Mouse (Mus musculus): ENCODE data around the gene Tgm2.

Tgm2 gene

GRCm38 (mm10) chr2:158114931-158115330 is 31.3 kb downstream of the Tgm2 start:
- no peak for DNase-seq (ENCODE audit: low spot score in 2 of 2)

GRCm38 (mm10) chr2:158113591-158114257 is 32.5 kb downstream of the Tgm2 start:
- DNase-seq (ENCODE audit: low spot score in 2 of 2), result no peak

- no peak for DNase-seq (ENCODE audit: low spot score in 2 of 2)
These were observed 36.7 kb downstream of the Tgm2 start for GRCm38 (mm10) chr2:158109516-158109915.

GRCm38 (mm10) chr2:158106947-158107587 is 39.2 kb downstream of the Tgm2 start:
- DNase-seq (ENCODE audit: low spot score in 2 of 2), result no peak

- DNase-seq (ENCODE audit: low spot score in 2 of 2), result no peak
These were observed 40.6 kb downstream of the Tgm2 start for GRCm38 (mm10) chr2:158105605-158106004.

- DNase-seq (ENCODE audit: low spot score in 2 of 2), result no peak
These were observed 41.3 kb downstream of the Tgm2 start for GRCm38 (mm10) chr2:158104966-158105365.

GRCm38 (mm10) chr2:158101768-158102167 is 44.5 kb downstream of the Tgm2 start:
- peak in 1 of 2 experiments; percentile 17 for DNase-seq (ENCODE audit: low spot score in 2 of 2)

- DNase-seq (ENCODE audit: low spot score in 2 of 2), result no peak
These were observed 46.7 kb downstream of the Tgm2 start for GRCm38 (mm10) chr2:158099537-158099936.

- no peak for DNase-seq (ENCODE audit: low spot score in 2 of 2)
These were observed 47.5 kb downstream of the Tgm2 start for GRCm38 (mm10) chr2:158098730-158099129.

- DNase-seq (ENCODE audit: low spot score in 2 of 2), result no peak
These were observed 49.2 kb downstream of the Tgm2 start for GRCm38 (mm10) chr2:158097071-158097470.

- DNase-seq (ENCODE audit: low spot score in 2 of 2), result no peak
These were observed 51.4 kb downstream of the Tgm2 start for GRCm38 (mm10) chr2:158094846-158095245.

GRCm38 (mm10) chr2:158094300-158094699 is 51.9 kb downstream of the Tgm2 start:
- no peak for DNase-seq (ENCODE audit: low spot score in 2 of 2)

- peak in 1 of 2 experiments; percentile 9 for DNase-seq (ENCODE audit: low spot score in 2 of 2)
These were observed 52.9 kb downstream of the Tgm2 start for GRCm38 (mm10) chr2:158093345-158093744.

GRCm38 (mm10) chr2:158090096-158090495 is 56.1 kb downstream of the Tgm2 start:
- DNase-seq (ENCODE audit: low spot score in 2 of 2), result no peak

GRCm38 (mm10) chr2:158084486-158084885 is 61.8 kb downstream of the Tgm2 start:
- DNase-seq (ENCODE audit: low spot score in 2 of 2), result no peak

- no peak for DNase-seq (ENCODE audit: low spot score in 2 of 2)
These were observed 65.5 kb downstream of the Tgm2 start for GRCm38 (mm10) chr2:158080622-158081241.

- DNase-seq (ENCODE audit: low spot score in 2 of 2), result no peak
These were observed 66.3 kb downstream of the Tgm2 start for GRCm38 (mm10) chr2:158079843-158080395.

- DNase-seq (ENCODE audit: low spot score in 2 of 2), result no peak
These were observed 67.3 kb downstream of the Tgm2 start for GRCm38 (mm10) chr2:158078971-158079370.

- no peak for DNase-seq (ENCODE audit: low spot score in 2 of 2)
These were observed 68.3 kb downstream of the Tgm2 start for GRCm38 (mm10) chr2:158077981-158078380.

GRCm38 (mm10) chr2:158076690-158077089 is 69.5 kb downstream of the Tgm2 start:
- no peak for DNase-seq (ENCODE audit: low spot score in 2 of 2)

GRCm38 (mm10) chr2:158074835-158075234 is 71.4 kb downstream of the Tgm2 start:
- DNase-seq (ENCODE audit: low spot score in 2 of 2), result no peak

GRCm38 (mm10) chr2:158071633-158071995 is 74.6 kb downstream of the Tgm2 start:
- no peak for DNase-seq (ENCODE audit: low spot score in 2 of 2)

Measured in frontal cortex, postnatal 25 days (tissue).